Mouse (Mus musculus) cerebellum, adult 11 months (tissue): ENCODE measurements around the gene Sap25.

Experiments
- DNase-seq: peaks from one replicate; pipeline ENCODE4 v3.0.0; 2022

Gene Sap25

DNA sequence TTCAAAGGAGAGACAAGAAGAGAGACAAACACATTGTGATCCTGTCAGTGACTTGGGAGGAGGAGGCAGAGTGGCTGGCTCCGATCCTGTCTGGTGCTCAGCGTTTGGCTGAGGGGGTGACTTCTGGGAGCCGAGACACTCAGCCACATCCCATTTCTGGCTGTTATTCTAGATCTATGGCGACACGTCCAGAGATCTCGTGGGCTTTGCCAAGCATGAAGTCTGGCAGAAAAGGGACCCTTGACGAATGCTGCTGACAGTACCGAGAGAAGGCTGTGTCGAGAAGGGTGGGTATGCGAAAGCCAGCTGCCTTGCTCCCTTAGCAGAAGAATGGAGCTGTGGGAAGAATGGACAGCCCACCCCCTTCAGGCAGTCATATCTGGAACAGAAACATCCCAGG lies 27.8 kb downstream of the Sap25 start:
- DNase-seq: no peak

DNA sequence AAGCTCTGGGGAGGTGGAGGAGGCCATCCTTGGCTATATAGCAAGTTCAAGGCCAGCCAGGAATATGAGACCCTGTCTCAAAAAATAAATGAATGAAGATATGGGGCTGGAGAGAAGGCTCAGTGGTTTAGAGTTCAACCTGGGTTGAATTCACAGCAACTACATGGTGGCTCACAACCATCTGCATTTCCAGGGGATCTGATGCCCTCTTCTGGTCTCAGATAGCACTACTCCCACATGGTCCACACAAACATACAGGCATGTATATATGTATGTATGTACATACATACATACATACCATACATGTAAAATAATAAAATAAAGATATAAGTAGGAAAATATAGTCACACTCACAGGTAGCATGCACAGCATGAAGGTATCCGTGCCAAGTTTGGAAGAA lies 29.1 kb downstream of the Sap25 start:
- no peak for DNase-seq

DNA sequence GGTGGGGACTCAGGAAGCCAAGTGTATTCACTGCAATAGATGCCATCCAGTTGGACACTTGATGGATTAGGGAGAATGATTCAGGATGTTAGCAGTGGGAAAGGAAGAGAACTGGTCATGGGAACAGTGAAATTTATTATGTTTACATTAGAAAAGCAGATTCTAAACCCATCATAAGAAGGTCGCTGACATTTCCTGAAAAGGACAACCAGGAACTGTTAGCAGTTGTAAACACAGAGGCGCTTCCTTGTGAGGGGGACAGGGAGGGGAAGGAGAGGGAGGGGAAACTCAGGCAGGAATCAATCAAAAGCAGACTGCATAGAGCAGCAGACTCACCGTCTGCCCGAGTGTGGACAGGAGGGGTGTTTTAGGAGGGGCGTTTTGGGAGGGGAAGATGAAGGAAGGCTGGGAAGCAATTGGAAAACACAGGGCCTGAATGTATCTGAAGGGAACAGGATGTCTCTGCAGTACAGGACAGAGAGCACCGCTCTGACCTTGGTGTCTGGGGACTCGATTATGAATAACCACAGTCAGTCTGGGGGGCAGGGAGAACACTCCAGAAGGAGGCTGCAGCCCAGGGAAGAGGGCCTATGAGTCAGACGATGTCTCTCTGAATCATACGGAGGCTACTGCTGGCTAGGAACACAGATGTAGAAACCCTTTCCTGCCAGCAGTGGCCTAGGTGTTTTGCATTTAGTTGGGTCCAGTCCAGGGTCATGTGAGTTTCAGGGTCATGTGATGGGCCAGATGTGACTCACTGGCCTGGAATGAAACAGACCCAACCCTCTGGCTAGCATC lies 30.5 kb downstream of the Sap25 start:
- no peak for DNase-seq

DNA sequence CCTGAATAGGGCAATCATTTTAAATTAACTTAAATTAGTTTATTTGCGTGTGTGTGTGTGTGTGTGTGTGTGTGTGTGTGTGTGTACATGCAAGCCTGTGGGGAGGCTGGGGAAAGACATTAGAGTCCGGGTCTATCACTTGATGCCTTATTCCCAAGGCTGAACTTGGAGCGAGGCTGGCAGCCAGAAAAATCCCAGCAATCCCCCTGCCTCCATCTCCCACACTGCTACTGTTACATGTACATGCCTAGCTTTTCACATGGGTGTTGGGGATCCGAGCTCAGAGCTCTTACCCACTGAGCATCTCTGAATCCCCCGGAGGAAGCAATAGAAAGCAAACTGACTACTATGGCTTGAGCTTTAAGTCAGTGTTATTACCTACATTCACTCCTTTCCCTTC lies 31.2 kb downstream of the Sap25 start:
- DNase-seq: no peak

DNA sequence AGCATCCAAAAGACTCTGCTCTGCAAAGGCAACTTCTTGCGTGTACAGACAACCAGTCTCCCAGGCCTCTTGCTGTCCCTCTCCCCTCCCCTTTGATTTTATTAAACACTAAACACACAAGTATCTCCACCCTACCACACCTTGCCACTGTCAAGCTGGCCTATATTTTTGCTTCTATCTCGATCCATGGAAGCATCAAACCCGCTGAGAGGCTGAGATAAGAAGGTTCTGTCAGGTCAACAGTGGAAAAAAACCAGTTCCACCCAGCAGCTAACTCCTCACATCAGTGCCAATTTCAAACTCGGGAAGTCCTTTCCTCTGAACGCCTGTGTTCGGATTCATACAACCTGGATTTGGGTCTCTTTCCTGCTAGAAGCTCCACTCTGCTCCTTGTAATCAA lies 31.9 kb downstream of the Sap25 start:
- no peak for DNase-seq

DNA sequence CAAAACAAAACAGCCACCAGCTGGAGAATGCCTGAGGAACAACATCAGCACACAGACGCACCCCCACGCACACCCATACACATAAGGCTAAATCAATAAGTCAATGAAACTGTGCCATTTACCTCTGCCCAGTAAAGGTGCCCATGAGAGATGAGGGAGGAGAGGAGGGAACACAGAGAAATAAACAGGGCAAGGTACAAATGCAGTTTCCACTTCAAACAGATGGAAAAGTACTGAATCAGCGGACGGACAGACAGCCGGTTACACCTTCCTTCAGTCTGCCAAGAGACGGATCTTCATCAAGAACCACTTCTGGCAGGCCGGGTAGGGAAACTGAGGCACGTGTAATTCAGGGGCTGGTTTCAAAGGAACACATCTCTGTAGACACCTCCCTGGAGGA lies 33.7 kb downstream of the Sap25 start:
- no peak for DNase-seq

DNA sequence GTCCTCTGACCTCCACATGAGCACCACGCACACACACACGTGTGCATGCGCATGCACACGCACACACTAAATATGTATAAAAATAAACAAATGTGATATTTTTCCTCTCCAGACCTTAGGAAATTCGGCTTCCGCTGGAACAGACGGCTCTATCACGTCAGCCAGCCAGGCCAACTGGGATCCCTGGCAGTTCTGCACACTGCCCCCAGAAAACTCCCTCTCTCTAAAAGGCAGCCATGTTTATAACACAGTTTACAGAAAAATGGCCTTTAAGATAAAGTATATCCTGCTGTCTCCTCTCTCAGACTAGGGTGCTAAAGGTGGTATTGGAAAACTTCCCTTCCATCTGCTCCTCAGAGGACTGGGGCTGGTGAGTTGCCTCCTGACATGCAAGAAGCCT lies 36.7 kb downstream of the Sap25 start:
- no peak for DNase-seq

DNA sequence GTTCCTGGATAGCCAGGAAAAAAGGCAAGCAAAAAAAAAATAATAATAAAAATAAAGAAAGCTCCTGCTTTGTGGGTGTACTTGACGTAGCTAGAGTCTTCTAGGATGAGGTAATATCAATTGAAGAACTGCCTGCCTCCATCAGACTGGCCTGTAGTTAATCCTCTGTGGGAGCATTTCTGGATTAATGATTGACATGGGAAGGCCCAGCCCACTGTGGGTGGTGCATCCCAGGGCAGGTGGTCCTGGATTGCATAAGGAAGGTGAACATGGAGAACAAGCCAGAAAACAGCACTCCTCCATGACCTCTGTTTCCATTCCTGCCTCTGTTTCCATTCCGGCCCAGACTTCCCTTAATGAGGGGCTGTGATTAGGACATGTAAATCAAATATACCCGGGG lies 37.6 kb downstream of the Sap25 start:
- DNase-seq: no peak

DNA sequence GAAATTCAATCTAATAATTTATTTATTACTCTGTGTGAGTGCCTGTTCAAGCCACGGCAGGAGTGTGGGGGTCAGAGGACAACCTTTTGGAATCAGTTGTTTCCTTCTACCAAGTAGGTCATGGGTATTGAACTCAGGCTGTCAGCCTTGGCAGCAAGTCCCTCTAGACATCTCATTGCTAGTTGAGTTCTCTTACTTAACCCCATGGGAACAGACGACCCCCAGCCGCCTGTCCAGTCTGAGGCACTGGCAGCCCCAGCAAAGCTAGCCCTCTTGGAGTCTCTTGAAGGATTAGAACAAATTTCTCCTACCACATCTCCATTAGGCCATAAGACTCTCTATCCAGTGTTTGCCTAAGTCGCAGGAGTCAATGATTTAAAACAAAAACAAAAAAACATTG lies 38.6 kb downstream of the Sap25 start:
- no peak for DNase-seq

DNA sequence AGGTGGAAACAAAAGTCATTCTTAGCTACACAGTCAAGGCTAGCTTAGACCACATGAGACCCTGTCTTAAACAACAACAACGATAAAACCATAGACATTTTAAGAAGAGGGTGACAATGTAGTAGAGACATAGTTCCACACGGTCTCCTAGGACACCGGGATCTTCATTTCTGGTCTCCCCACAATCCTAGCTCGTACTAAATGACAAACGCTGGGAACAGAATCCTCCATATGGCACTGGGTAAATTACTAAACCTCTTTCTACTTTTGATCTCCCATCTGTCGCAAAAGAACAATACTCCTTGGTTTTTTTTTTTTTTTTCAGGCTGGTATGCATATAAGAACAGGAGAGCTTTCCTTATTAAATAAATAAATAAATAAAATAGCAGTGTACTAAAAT lies 41.4 kb downstream of the Sap25 start:
- no peak for DNase-seq

DNA sequence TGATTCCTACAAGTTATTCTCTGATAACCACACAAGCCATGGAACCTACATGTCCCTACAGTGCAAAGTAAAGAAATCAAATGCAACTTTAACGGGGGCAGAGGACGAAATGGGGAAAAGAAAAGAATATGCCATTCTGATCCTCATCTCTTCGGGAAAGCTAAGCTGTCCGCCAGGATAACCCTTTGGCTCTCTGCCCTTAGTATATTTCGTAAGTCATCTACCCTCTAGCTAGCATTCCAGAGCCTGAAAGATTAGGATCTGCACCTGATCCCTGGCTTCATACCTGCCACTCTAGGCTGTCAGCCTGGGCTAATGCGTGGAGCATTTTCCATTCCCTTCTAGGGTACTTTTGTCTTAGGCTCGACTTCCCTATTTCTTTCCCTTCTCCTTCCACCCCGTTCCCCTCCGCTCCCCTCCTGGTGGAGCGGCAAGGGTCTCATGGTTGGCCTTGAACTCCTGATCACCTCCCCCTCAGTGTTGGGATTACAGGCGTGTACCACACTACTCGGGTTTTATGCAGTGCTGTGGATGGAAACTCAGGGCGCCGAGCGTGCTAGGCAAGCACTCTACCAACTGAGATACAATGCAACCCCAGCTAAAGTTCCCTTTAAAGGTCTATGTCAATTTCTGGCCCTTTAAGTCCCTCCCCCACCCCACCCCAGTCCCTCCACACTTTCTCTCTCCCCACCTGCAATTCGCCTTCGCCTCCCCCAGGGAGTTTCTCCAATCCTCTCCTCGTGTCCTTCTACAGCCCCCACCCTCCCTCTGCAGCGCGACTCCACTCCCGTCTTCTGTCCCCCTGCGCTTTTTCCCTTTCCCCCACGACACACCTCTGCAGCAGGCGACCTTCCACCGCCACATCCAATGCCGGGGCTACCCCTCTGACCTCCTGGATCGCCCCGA lies 42.5 kb downstream of the Sap25 start:
- peak; percentile 16 for DNase-seq

DNA sequence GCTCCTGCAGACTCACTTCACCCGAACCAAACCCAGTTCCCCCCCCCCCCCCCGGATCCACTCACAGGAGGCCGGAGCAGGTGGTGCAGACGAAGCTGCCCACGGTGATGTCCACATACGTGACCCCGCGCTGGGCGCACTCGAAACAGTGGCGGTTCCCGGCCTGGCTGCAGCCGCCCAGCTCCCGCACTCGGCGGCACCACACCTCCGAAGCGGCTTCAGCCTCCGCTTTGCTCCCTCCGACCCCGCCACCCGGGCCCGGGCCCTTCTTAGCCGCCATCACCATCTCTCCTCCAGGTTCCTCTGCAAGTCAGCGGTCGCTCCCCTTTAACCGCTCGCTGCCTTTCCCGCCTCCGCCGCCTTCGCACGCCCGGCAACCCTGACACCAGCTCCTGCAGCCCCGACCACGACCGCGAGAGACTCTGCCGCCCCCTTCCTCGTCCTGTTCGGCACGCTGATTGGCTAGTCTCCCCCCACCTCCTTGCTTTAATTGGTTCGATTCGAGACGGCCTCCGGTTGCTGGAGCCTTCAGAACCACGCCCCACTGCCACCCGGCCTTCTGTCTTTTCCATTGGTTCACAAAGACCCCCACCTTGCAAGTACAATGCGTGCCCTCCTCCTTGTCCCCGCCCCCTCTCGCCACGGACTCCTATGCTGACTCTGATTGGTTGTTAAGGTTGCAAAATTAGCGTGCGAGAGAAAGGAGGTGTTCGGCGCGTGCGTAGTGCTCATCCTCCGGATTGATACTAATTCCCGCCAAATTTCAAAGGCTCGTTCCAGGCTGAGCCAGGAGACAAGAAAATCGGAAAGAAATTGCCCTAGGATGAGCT lies 43.4 kb downstream of the Sap25 start, which contains the start of gene Agfg2:
Agfg2 (minus strand) TSS at position 433 of the 830 bp plus-strand sequence.
- DNase-seq: peak; percentile 98

DNA sequence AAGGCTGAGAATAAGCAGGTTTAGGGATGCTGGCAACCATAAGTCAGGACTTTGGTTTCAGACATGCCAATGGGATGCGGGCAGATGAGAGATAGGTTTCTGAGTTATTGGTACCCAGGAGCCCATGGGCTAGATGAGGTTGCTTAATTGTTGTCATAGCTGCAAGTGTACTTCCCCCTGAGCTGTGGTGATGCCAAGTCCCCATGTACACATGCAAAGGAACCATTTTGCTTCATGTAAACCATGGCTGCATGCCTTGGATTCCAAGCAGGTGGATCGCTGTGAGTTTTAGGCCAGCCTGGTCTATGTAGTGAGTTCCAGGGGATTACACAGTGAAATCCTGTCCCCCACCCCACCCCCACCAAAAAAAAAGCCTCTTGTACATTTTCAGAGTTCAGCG lies 44.5 kb downstream of the Sap25 start:
- no peak for DNase-seq

DNA sequence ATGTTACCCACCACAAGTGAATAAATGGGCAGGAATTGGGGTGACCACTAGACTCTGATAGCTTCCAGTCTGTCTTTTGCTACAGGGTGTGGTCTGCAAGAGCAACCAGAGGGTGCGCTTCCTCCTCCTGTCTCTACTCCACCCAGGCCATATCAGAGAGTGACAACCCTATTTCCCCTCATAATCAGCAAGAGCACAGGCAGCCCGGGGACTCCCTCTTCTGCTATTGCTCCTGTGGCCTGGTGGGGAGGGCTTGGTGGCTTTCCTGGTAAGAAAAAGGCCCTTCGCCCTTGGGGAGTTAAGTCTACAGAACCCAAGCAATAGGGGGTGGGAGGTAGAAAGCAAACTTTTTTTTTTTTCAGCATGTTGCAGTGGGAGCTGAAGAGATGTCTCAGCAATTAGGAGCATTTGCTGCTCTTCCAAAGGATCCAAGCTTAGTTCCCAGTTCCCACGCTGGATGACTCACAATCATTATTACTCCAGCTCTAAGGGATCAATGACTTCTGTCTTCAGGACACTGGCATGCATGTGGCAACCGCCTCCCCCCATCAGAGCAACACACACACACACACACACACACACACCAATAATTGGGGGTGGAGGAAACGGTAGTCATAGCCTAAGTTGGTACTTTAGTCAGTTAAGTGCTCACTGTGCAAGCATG lies 45.1 kb downstream of the Sap25 start:
- DNase-seq: no peak

DNA sequence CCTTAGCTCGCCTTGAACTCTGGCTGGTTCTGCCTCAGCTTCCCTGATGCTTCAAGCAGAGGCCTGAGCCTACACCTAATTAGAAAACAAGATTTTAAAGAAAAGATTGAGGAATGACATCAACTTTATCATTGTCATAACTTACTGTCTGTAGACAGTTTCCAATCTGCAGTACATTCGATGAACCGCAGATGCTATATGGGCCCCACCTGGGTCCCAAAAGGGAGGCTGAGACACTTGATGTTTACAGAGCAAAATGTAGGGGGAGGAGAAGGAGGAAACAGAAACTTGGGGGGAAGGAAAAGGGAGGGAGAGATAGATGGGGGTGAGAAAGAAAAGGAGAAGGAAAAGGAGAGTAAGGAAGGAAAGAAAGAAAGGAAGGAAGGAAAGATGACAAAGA lies 48.8 kb downstream of the Sap25 start:
- no peak for DNase-seq

DNA sequence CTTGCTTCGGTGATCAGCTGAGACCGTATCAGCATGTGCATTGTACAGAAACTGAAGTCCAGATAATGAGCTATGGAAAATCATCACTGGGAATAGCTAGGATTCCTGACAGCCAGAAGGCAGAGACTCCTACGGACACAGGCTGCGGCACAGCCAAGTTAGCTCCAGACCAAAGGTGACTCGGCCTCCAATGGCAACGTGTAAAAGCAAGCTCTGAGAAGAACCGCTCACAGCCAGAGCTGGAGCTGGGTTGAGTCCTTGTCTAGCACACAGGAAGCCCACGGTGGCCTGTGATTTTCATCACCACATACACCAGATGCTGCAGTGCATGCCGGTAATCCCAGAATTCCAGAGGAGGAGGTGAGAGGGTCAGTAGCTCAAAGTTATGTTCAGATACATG lies 49.4 kb downstream of the Sap25 start:
- no peak for DNase-seq

DNA sequence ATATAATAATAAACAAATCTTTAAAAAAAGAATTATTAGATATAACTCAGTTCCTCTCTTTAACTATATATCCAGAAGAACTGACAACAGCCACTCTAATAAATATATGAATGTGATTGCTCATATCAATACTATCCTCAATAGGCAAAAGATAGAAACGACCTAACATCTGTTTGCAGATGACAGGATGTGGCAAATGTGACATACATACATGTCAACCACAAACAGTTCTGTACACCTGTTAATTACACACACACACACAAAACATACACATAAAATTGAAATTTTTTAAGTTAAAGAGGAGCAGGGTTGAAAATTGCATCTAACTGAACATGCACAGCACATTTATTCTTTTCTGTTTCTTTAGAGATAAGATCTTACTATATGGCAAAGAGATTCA lies 50.7 kb downstream of the Sap25 start:
- DNase-seq: no peak
